Mouse (Mus musculus) liver, embryonic 14.5 days (tissue): ENCODE data around the gene Trim43a. TPM values are rescaled to one million over a fixed set of nuclear protein-coding genes. Genes with fewer than 3 reads are reported as not detected.
"Not testable (repeated sequence)": the region's sequence is repeated elsewhere in the genome, so short reads cannot be mapped to it uniquely, and the experiment has no call there.

Experiments
- ATAC-seq: fragments of 200-750 bp; cut with Nextera tagmentation; 2 replicates; pipeline ENCODE4 v1.8.0; 2017; ENCODE audit warnings: moderate number of reproducible peaks, mild to moderate bottlenecking, moderate library complexity; ENCODE audit not compliant: insufficient read depth
- DNase-seq, 3 experiments: peaks; one replicate each; pipeline ENCODE4 v3.0.0-alpha.2; 2012 to 2013; ENCODE audit warnings: low read depth in 3 of 3, low spot score in 3 of 3
- H3K27ac ChIP-seq: fragments of 300-500 bp; sonication (generic); 2 replicates; pipeline ENCODE4 v1.5.1; 2014; ENCODE audit warnings: moderate library complexity, mild to moderate bottlenecking, control low read depth, inconsistent platforms
- H3K27me3 ChIP-seq: fragments of 300-500 bp; sonication (generic); 2 replicates; pipeline ENCODE4 v1.6.1; 2014; ENCODE audit warnings: mild to moderate bottlenecking, low read length, moderate library complexity; ENCODE audit not compliant: control insufficient read depth, insufficient read depth
- H3K36me3 ChIP-seq: fragments of 300-500 bp; sonication (generic); replicated peaks from 2 replicates; pipeline ENCODE4 v1.6.1; 2014; ENCODE audit warnings: low read depth; ENCODE audit not compliant: control insufficient read depth, insufficient read depth
- H3K4me1 ChIP-seq, 2 experiments: fragments of 200-500 bp in 1 of 2; fragments of 300-500 bp in 1 of 2; sonication (generic) in 1 of 2; replicated peaks; 2 replicates each; pipeline ENCODE4 v1.6.1; 2012 to 2014; ENCODE audit warnings: antibody characterized with exemption in 1 of 2, inconsistent platforms in 1 of 2, low read length in 1 of 2; ENCODE audit not compliant: control insufficient read depth in 2 of 2, insufficient read depth in 2 of 2
- H3K4me2 ChIP-seq: fragments of 300-500 bp; sonication (generic); 2 replicates; pipeline ENCODE4 v1.6.1; 2014; ENCODE audit warnings: low read depth, mild to moderate bottlenecking, control low read depth, moderate library complexity
- H3K4me3 ChIP-seq, 2 experiments: fragments of 200-500 bp in 1 of 2; fragments of 300-500 bp in 1 of 2; sonication (generic) in 1 of 2; 2 replicates each; pipeline ENCODE4 v1.5.1; 2012 to 2014; ENCODE audit warnings: low read depth in 2 of 2, low read length in 2 of 2, mild to moderate bottlenecking in 2 of 2, control low read depth in 1 of 2, inconsistent platforms in 1 of 2, moderate library complexity in 1 of 2; ENCODE audit not compliant: insufficient read depth in 1 of 2
- H3K9ac ChIP-seq: fragments of 300-500 bp; sonication (generic); replicated peaks from 2 replicates; pipeline ENCODE4 v1.6.1; 2014; ENCODE audit warnings: mild to moderate bottlenecking, control low read depth, moderate library complexity
- H3K9me3 ChIP-seq: fragments of 300-500 bp; sonication (generic); 2 replicates; pipeline ENCODE4 v1.6.1; 2016; ENCODE audit warnings: low read length, mixed read lengths; ENCODE audit not compliant: control insufficient read depth
- CTCF ChIP-seq: IDR thresholded peaks from 2 replicates; pipeline ENCODE4 v1.5.1; 2016; ENCODE audit warnings: antibody characterized with exemption, low read depth, control low read depth
- EP300 ChIP-seq: IDR thresholded peaks from 2 replicates; pipeline ENCODE4 v1.6.1; 2016; ENCODE audit warnings: antibody characterized with exemption, low read depth
- WGBS: fragments of 180-500 bp; shearing (Covaris S2); extraction: QIAGEN DNeasy Blood & Tissue Kit; methylation state at CpG from one replicate; pipeline ENCODE4 v1.1.7; 2014; ENCODE audit not compliant: insufficient replicate concordance; 5-methylcytosine and 5-hydroxymethylcytosine counted together
- polyA plus RNA-seq, 2 experiments: library from polyadenylated mRNA; depleted of rRNA in 1 of 2; stranded (reverse) in 1 of 2; unstranded in 1 of 2; fragments of >200 nt; fragmentation: Nextera tagmentation in 1 of 2; extraction: Ambion mirVana in 1 of 2; gene quantifications; 2 replicates each; pipeline versions ENCODE4 v1.2.1 to v1.2.3; 2012 to 2014

Trim43a gene
- polyA plus RNA-seq (2012; rRNA removed) = 0.02 and 0.08 TPM in 2 replicates
- not detected in 2 replicates for polyA plus RNA-seq (2014; fragmentation: Nextera tagmentation; extraction: Ambion mirVana)

- H3K36me3 ChIP-seq, ATAC-seq, H3K9me3 ChIP-seq, DNase-seq, H3K27ac ChIP-seq, H3K9ac ChIP-seq, H3K4me2 ChIP-seq, H3K4me3 ChIP-seq, H3K27me3 ChIP-seq, H3K4me1 ChIP-seq: not testable (repeated sequence)
- WGBS = 50% methylated on average over 2 of the region's 2 CpGs
Measured at GRCm38 (mm10) chr9:88580591-88580990, at the start of gene Trim43a. Gene Trim43a, plus strand, starts transcription at chr9:88580891.

- TF ChIP-seq EP300 = no peak
- no peak for TF ChIP-seq CTCF
Measured at GRCm38 (mm10) chr9:88534093-88534492, 46.6 kb upstream of the Trim43a start.

GRCm38 (mm10) chr9:88539546-88540224 lies 41.0 kb upstream of the Trim43a start:
- Histone ChIP-seq H3K9me3 (no peaks in the 10 kb centered on the region), H3K9ac (no peak overlapping the region), H3K4me1 (no peaks in the 10 kb centered on the region), H3K27ac (no peak overlapping the region), H3K4me3 (no peak overlapping the region), H3K27me3 (no peaks in the 10 kb centered on the region), H3K36me3 (no peaks in the 10 kb centered on the region), H3K4me2 (no peak overlapping the region)
- 43% methylated on average over 5 of the region's 5 CpGs for WGBS
- no peak for DNase-seq
- TF ChIP-seq CTCF (no peak), EP300 (no peak)
- ATAC-seq = no peak

More at GRCm38 (mm10) chr9:88534093-88534492, 46.6 kb upstream of the Trim43a start:
- H3K4me1 ChIP-seq = 0 out of 4 replicates have a peak, but pooled peaks cover 0 to 3% of the 10 kb centered on the region in 2 experiments
- H3K9ac ChIP-seq = no peak overlapping the region
- no peaks in the 10 kb centered on the region for H3K36me3 ChIP-seq
- H3K9me3 ChIP-seq = no peaks in the 10 kb centered on the region
- no peak overlapping the region for H3K4me2 ChIP-seq
- DNase-seq (no peak), ATAC-seq (0 out of 2 replicates have a peak, but pooled peaks have one; percentile 33)
- H3K27ac ChIP-seq = no peak overlapping the region
- H3K4me3 ChIP-seq = no peak overlapping the region
- 47% methylated on average over 5 of the region's 5 CpGs for WGBS
- no peaks in the 10 kb centered on the region for H3K27me3 ChIP-seq

GRCm38 (mm10) chr9:88542816-88543215 lies 37.9 kb upstream of the Trim43a start:
- no peak overlapping the region for H3K9ac ChIP-seq
- WGBS = 41% methylated on average over 2 of the region's 2 CpGs
- no peaks in the 10 kb centered on the region for H3K27me3 ChIP-seq
- TF ChIP-seq CTCF (0 out of 2 replicates have a peak, but pooled peaks have one; percentile 18), EP300 (no peak)
- H3K9me3 ChIP-seq = no peaks in the 10 kb centered on the region
- ATAC-seq (no peak), DNase-seq (no peak)
- H3K4me3 ChIP-seq = no peak overlapping the region
- no peak overlapping the region for H3K4me2 ChIP-seq
- H3K4me1 ChIP-seq = 0 out of 4 replicates have a peak, but pooled peaks cover 0 to 2% of the 10 kb centered on the region in 2 experiments
- H3K36me3 ChIP-seq = no peaks in the 10 kb centered on the region
- no peak overlapping the region for H3K27ac ChIP-seq

- DNase-seq = no peak
- Histone ChIP-seq H3K36me3 (no peaks in the 10 kb centered on the region), H3K27me3 (no peaks in the 10 kb centered on the region), H3K4me3 (no peak overlapping the region), H3K9me3 (no peaks in the 10 kb centered on the region), H3K9ac (no peak overlapping the region), H3K27ac (no peak overlapping the region), H3K4me1 (peaks cover 9 to 11% of the 10 kb centered on the region in 2 experiments), H3K4me2 (no peak overlapping the region)
- ATAC-seq = no peak
- 36% methylated on average over 3 of the region's 3 CpGs for WGBS
- TF ChIP-seq EP300 = no peak
- TF ChIP-seq CTCF = peak; percentile 18; the same call in 1 of the 2 replicates
Measured at GRCm38 (mm10) chr9:88545534-88545933, 35.2 kb upstream of the Trim43a start.
